In the genomic region with DNA sequence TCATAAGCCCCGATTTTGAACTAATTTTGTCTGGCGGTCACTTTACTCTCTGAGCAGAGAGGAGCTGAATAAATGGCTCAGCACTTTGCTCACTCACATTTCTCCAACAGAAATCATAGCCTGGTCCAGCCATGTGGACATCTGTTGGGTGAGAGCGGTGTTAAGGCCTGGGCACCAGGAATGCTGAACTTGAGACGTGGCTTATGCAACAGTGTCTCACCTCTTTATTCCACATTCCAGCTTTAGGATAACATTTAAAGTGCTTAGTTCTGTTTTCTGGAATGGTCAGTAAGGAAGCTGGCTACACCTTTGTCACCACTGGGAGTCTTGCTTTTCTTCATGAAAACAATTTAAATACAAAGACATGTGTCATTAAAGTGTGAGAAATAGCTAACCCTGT, we compare ENCODE assay signal across 35 mouse cellular contexts.
"Had no signal": no experiment of that assay in that cellular context is flagged by ENCODE, and none has a peak within 500 bp of the region (broad histone marks: within the 10 kb centered on the region; RNA-seq: fewer than 3 reads in every experiment).

No protein-coding gene starts in this region.

- H3K27ac ChIP-seq: heart, embryonic 10.5 days; heart, embryonic 13.5 days; heart, embryonic 15.5 days; hindbrain, embryonic 10.5 days; hindbrain, embryonic 12.5 days; hindbrain, embryonic 13.5 days; hindbrain, embryonic 14.5 days; hindbrain, embryonic 15.5 days; hindbrain, postnatal 0 days; intestine, embryonic 15.5 days; kidney, embryonic 15.5 days; kidney, postnatal 0 days; layer of hippocampus, adult 2 months had no signal

- H3K9me3 ChIP-seq: heart, embryonic 10.5 days; heart, embryonic 12.5 days; heart, embryonic 13.5 days; heart, embryonic 15.5 days; hindbrain, embryonic 10.5 days; hindbrain, embryonic 12.5 days; hindbrain, embryonic 13.5 days; hindbrain, embryonic 15.5 days; intestine, embryonic 15.5 days; kidney, embryonic 15.5 days had no signal

- DNase-seq: heart, postnatal 10 days; heart, postnatal 14 days; heart, postnatal 36 days; heart, postnatal 4 days; kidney, adult 11 months; kidney, adult 18-20 months; kidney, adult 2 months; kidney, adult 8-10 months; kidney, adult 9 months; kidney, postnatal 10 days; kidney, postnatal 14 days; kidney, postnatal 25 days; kidney, postnatal 36 days; kidney, postnatal 4 days; layer of hippocampus, adult 9-11 months; layer of hippocampus, postnatal 36 days had no signal

- ATAC-seq: hindbrain, embryonic 16.5 days; hindbrain, postnatal 0 days; inflammation-experienced regulatory T-cells, adult 6 months; intestine, embryonic 15.5 days; intestine, embryonic 16.5 days; intestine, postnatal 0 days had no signal

- H3K27me3 ChIP-seq: heart, embryonic 12.5 days; heart, embryonic 13.5 days; heart, embryonic 15.5 days; hindbrain, embryonic 12.5 days; hindbrain, embryonic 13.5 days; hindbrain, embryonic 15.5 days; intestine, embryonic 15.5 days; kidney, embryonic 15.5 days had no signal

- H3K4me3 ChIP-seq: heart, embryonic 10.5 days; heart, embryonic 12.5 days; heart, embryonic 13.5 days; heart, embryonic 15.5 days; hindbrain, embryonic 10.5 days; hindbrain, embryonic 12.5 days; hindbrain, embryonic 13.5 days; hindbrain, embryonic 15.5 days; intestine, embryonic 15.5 days; kidney, embryonic 15.5 days; layer of hippocampus, adult 2 months had no signal

- H3K9ac ChIP-seq: heart, embryonic 12.5 days; heart, embryonic 13.5 days; heart, embryonic 15.5 days; hindbrain, embryonic 12.5 days; hindbrain, embryonic 13.5 days; hindbrain, embryonic 14.5 days; hindbrain, embryonic 15.5 days; intestine, embryonic 15.5 days; kidney, embryonic 15.5 days had no signal

- H3K4me1 ChIP-seq: heart, embryonic 10.5 days; heart, embryonic 12.5 days; heart, embryonic 13.5 days; heart, embryonic 15.5 days; hindbrain, embryonic 10.5 days; hindbrain, embryonic 12.5 days; hindbrain, embryonic 13.5 days; hindbrain, embryonic 15.5 days; intestine, embryonic 15.5 days; kidney, embryonic 15.5 days had no signal

- H3K36me3 ChIP-seq: heart, embryonic 10.5 days; heart, embryonic 12.5 days; heart, embryonic 13.5 days; heart, embryonic 15.5 days; hindbrain, embryonic 10.5 days; hindbrain, embryonic 12.5 days; hindbrain, embryonic 13.5 days; hindbrain, embryonic 15.5 days; intestine, embryonic 15.5 days; kidney, embryonic 15.5 days had no signal

- H3K4me2 ChIP-seq: heart, embryonic 11.5 days; heart, embryonic 12.5 days; heart, embryonic 13.5 days; heart, embryonic 15.5 days; hindbrain, embryonic 12.5 days; hindbrain, embryonic 13.5 days; hindbrain, embryonic 14.5 days; hindbrain, embryonic 15.5 days; intestine, embryonic 15.5 days; kidney, embryonic 15.5 days had no signal
